Mouse (Mus musculus) right cerebral cortex, postnatal 4 days (tissue): ENCODE data around the gene Tbc1d1.
A peak's percentile ranks its signal among the peaks of the same experiment; 100 is the strongest.

Source experiments
- DNase-seq: peaks from one replicate; pipeline ENCODE4 v3.0.0-alpha.2; 2022

Tbc1d1 gene

GRCm38 (mm10) chr5:64364432-64365125 is 208.5 kb downstream of the Tbc1d1 start:
- no peak for DNase-seq

GRCm38 (mm10) chr5:64365187-64366066 is 209.3 kb downstream of the Tbc1d1 start:
- DNase-seq, result no peak

GRCm38 (mm10) chr5:64366113-64366512 is 210.0 kb downstream of the Tbc1d1 start:
- no peak for DNase-seq

GRCm38 (mm10) chr5:64367426-64367825 is 211.3 kb downstream of the Tbc1d1 start:
- DNase-seq, result peak; percentile 67

GRCm38 (mm10) chr5:64371331-64371831 is 215.3 kb downstream of the Tbc1d1 start:
- no peak for DNase-seq

GRCm38 (mm10) chr5:64372292-64372961 is 216.3 kb downstream of the Tbc1d1 start:
- DNase-seq, result no peak

- DNase-seq, result no peak
Observed at GRCm38 (mm10) chr5:64373695-64374094, 217.6 kb downstream of the Tbc1d1 start.

GRCm38 (mm10) chr5:64375851-64376250 is 219.7 kb downstream of the Tbc1d1 start:
- no peak for DNase-seq

- no peak for DNase-seq
Observed at GRCm38 (mm10) chr5:64376466-64376865, 220.4 kb downstream of the Tbc1d1 start.

- no peak for DNase-seq
Observed at GRCm38 (mm10) chr5:64377705-64378104, 221.6 kb downstream of the Tbc1d1 start.

GRCm38 (mm10) chr5:64378591-64379275 is 222.6 kb downstream of the Tbc1d1 start:
- DNase-seq, result no peak

- no peak for DNase-seq
Observed at GRCm38 (mm10) chr5:64379829-64380228, 223.7 kb downstream of the Tbc1d1 start.

- no peak for DNase-seq
Observed at GRCm38 (mm10) chr5:64380698-64381375, 224.7 kb downstream of the Tbc1d1 start.

GRCm38 (mm10) chr5:64381538-64381937 is 225.4 kb downstream of the Tbc1d1 start:
- no peak for DNase-seq

- DNase-seq, result peak; percentile 72
Observed at GRCm38 (mm10) chr5:64382451-64383057, 226.4 kb downstream of the Tbc1d1 start.

GRCm38 (mm10) chr5:64383215-64383614 is 227.1 kb downstream of the Tbc1d1 start:
- DNase-seq, result no peak

GRCm38 (mm10) chr5:64384546-64384945 is 228.4 kb downstream of the Tbc1d1 start:
- no peak for DNase-seq

- no peak for DNase-seq
Observed at GRCm38 (mm10) chr5:64386996-64387395, 230.9 kb downstream of the Tbc1d1 start.

GRCm38 (mm10) chr5:64389202-64389929 is 233.3 kb downstream of the Tbc1d1 start:
- DNase-seq, result no peak

- no peak for DNase-seq
Observed at GRCm38 (mm10) chr5:64391346-64391745, 235.2 kb downstream of the Tbc1d1 start.
